Mouse (Mus musculus): ENCODE measurements at regions not wholly inside any gene's neighbourhood (a gene's known extent, or its start where the extent isn't known, plus 50 kb on each side); places are given as distances from the start of the nearest gene placed in this dataset.

- Histone ChIP-seq H3K4me3 (ENCODE audit: low read depth, low read length) (no peak overlapping the region), H3K27ac (ENCODE audit: low read length) (no peak overlapping the region), H3K9me3 (ENCODE audit: control insufficient read depth, low read depth, low read length) (no peaks in the 10 kb centered on the region), H3K36me3 (ENCODE audit: control insufficient read depth, insufficient read depth, low read length) (no peaks in the 10 kb centered on the region), H3K9ac (replicated peaks; ENCODE audit: low read depth, low read length) (no peak overlapping the region), H3K4me2 (replicated peaks; ENCODE audit: low read depth, low read length) (no peak overlapping the region), H3K4me1 (ENCODE audit: control insufficient read depth, insufficient read depth, low read length) (no peaks in the 10 kb centered on the region), H3K27me3 (ENCODE audit: control insufficient read depth, insufficient read depth, low read length) (no peaks in the 10 kb centered on the region)
- WGBS = 84% methylated on average over 5 of the region's 5 CpGs
- ATAC-seq (ENCODE audit: insufficient number of reproducible peaks, insufficient read depth, low FRiP score, low read depth) = no peak
Measured at GRCm38 (mm10) chr4:95146268-95146667, 94.2 kb upstream of the Jun start.

DNA sequence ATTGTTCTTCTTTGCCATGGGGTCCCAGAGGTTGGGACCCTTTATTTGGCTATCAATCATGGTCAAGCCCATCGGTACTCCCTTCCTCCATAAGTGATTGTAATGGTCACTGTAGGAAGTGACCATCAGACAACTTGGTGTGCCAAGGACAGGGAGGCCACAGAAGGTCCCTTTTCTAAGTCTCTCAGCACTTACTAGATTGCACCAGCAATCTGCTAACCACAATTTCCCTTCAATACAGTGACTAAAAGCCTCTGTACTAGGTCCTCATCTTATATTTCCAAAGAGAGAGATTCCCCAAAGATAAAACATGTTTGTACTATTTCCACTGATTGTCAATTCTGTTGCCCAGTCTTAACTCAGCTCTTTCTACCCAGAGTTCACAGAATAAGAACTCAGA, 96.6 kb upstream of the Jun start:
- no peaks in the 10 kb centered on the region for H3K9me3 ChIP-seq (ENCODE audit: control insufficient read depth, low read depth, low read length)
- no peaks in the 10 kb centered on the region for H3K36me3 ChIP-seq (ENCODE audit: control insufficient read depth, insufficient read depth, low read length)
- no peak overlapping the region for H3K27ac ChIP-seq (ENCODE audit: low read length)
- H3K27me3 ChIP-seq (ENCODE audit: control insufficient read depth, insufficient read depth, low read length) = no peaks in the 10 kb centered on the region
- no peak overlapping the region for H3K4me2 ChIP-seq (replicated peaks; ENCODE audit: low read depth, low read length)
- 44% methylated on average over 1 of the region's 1 CpGs for WGBS
- no peak for ATAC-seq (ENCODE audit: insufficient number of reproducible peaks, insufficient read depth, low FRiP score, low read depth)
- no peak overlapping the region for H3K9ac ChIP-seq (replicated peaks; ENCODE audit: low read depth, low read length)
- H3K4me3 ChIP-seq (ENCODE audit: low read depth, low read length) = no peak overlapping the region
- peaks cover 3% of the 10 kb centered on the region for H3K4me1 ChIP-seq (ENCODE audit: control insufficient read depth, insufficient read depth, low read length)

DNA sequence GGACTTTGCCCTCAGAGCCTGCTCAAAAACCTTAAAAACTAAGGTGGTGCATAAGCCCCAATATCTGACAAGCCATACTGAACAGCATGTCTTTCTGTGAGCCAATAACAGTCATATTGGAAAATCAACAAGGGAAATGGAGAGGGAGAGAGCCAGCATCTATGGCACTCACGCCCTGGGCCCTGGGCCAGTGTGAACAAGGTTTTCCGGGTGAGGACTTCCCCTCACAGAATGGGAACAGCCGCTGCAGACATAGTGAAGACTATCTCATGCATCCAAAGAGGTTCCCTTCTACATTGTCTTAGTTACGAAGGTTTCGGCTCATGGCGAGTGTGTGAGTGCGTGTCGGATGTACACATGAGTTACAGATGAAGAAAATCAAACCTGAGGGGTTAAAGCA, 99.7 kb upstream of the Jun start:
- Histone ChIP-seq H3K4me2 (replicated peaks; ENCODE audit: low read depth, low read length) (no peak overlapping the region), H3K9me3 (ENCODE audit: control insufficient read depth, low read depth, low read length) (no peaks in the 10 kb centered on the region), H3K4me3 (ENCODE audit: low read depth, low read length) (no peak overlapping the region), H3K9ac (replicated peaks; ENCODE audit: low read depth, low read length) (no peak overlapping the region), H3K4me1 (ENCODE audit: control insufficient read depth, insufficient read depth, low read length) (peaks cover 14% of the 10 kb centered on the region), H3K27ac (ENCODE audit: low read length) (no peak overlapping the region), H3K36me3 (ENCODE audit: control insufficient read depth, insufficient read depth, low read length) (no peaks in the 10 kb centered on the region), H3K27me3 (ENCODE audit: control insufficient read depth, insufficient read depth, low read length) (no peaks in the 10 kb centered on the region)
- WGBS = 93% methylated on average over 8 of the region's 8 CpGs
- no peak for ATAC-seq (ENCODE audit: insufficient number of reproducible peaks, insufficient read depth, low FRiP score, low read depth)

- no peak for ATAC-seq (ENCODE audit: insufficient number of reproducible peaks, insufficient read depth, low FRiP score, low read depth)
- Histone ChIP-seq H3K4me3 (ENCODE audit: low read depth, low read length) (no peak overlapping the region), H3K4me1 (ENCODE audit: control insufficient read depth, insufficient read depth, low read length) (peaks cover 20% of the 10 kb centered on the region), H3K4me2 (replicated peaks; ENCODE audit: low read depth, low read length) (no peak overlapping the region), H3K27ac (ENCODE audit: low read length) (no peak overlapping the region), H3K27me3 (ENCODE audit: control insufficient read depth, insufficient read depth, low read length) (no peaks in the 10 kb centered on the region), H3K36me3 (ENCODE audit: control insufficient read depth, insufficient read depth, low read length) (no peaks in the 10 kb centered on the region), H3K9me3 (ENCODE audit: control insufficient read depth, low read depth, low read length) (no peaks in the 10 kb centered on the region), H3K9ac (replicated peaks; ENCODE audit: low read depth, low read length) (no peak overlapping the region)
- WGBS = 84% methylated on average over 4 of the region's 4 CpGs
Measured at GRCm38 (mm10) chr4:95152431-95153115, 100.6 kb upstream of the Jun start.

DNA sequence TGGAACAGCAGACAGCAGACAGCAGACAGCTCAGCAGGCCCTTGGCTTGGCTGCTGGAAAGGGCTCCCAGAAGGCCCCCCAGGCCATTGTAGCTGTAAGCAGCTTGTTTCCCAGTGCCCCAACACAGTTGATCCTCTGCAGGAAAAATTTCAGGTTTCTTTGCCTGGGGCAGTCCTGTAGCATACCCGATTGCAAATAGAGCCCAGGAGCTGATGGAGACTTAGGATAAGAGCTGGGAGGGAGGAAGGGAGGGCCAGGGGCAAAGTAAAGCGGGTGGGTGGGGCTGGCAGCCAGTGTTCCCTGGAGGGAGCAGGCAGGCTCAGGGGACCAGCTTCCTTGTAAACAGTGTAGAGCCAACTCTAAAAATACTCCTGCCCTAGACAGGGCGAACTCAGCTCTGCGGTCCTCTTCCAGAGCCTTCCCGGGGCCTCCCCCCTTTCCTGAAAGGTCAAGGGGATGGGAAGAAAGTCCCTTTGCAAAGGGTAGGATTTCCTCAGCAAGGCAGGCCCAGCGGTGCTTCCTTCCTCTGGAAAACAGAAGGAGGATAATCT, 101.8 kb upstream of the Jun start:
- H3K36me3 ChIP-seq (ENCODE audit: control insufficient read depth, insufficient read depth, low read length) = no peaks in the 10 kb centered on the region
- H3K9me3 ChIP-seq (ENCODE audit: control insufficient read depth, low read depth, low read length) = no peaks in the 10 kb centered on the region
- peak; percentile 91 for ATAC-seq (ENCODE audit: insufficient number of reproducible peaks, insufficient read depth, low FRiP score, low read depth)
- H3K27me3 ChIP-seq (ENCODE audit: control insufficient read depth, insufficient read depth, low read length) = no peaks in the 10 kb centered on the region
- 0 out of 2 replicates have a peak overlapping the region, but pooled peaks have one; percentile 7 for H3K9ac ChIP-seq (replicated peaks; ENCODE audit: low read depth, low read length)
- H3K4me3 ChIP-seq (ENCODE audit: low read depth, low read length) = no peak overlapping the region
- peak overlapping the region; percentile 85 for H3K27ac ChIP-seq (ENCODE audit: low read length)
- peaks cover 20% of the 10 kb centered on the region for H3K4me1 ChIP-seq (ENCODE audit: control insufficient read depth, insufficient read depth, low read length)
- no peak overlapping the region; the same call in 1 of the 2 replicates for H3K4me2 ChIP-seq (replicated peaks; ENCODE audit: low read depth, low read length)
- WGBS = 8% methylated on average over 6 of the region's 6 CpGs

DNA sequence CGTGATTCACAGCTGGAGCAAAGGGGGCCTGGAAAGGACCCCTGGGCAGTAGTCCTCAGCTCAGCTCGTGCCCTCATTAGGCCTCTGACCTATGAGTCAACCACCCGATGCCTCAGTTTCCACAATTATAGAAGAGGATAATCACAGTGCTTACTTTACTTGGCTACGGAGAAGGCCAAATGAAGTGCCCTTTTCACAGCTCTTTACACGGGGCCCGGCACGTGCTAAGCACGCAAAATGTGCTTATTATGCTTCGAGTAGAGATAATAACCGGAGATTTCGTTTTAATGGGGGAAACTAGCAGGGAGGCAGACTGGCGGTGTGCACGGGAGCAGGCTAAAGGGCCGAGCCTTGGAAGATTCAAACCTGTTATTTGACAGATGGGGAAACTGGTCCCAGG, 102.4 kb upstream of the Jun start:
- H3K4me1 ChIP-seq (ENCODE audit: control insufficient read depth, insufficient read depth, low read length) = peaks cover 20% of the 10 kb centered on the region
- no peaks in the 10 kb centered on the region for H3K36me3 ChIP-seq (ENCODE audit: control insufficient read depth, insufficient read depth, low read length)
- no peak overlapping the region for H3K4me3 ChIP-seq (ENCODE audit: low read depth, low read length)
- H3K9me3 ChIP-seq (ENCODE audit: control insufficient read depth, low read depth, low read length) = no peaks in the 10 kb centered on the region
- H3K27ac ChIP-seq (ENCODE audit: low read length) = peak overlapping the region; percentile 85; the same call in 1 of the 2 replicates
- no peaks in the 10 kb centered on the region for H3K27me3 ChIP-seq (ENCODE audit: control insufficient read depth, insufficient read depth, low read length)
- no peak overlapping the region for H3K9ac ChIP-seq (replicated peaks; ENCODE audit: low read depth, low read length)
- no peak overlapping the region for H3K4me2 ChIP-seq (replicated peaks; ENCODE audit: low read depth, low read length)
- WGBS = 60% methylated on average over 14 of the region's 14 CpGs
- no peak for ATAC-seq (ENCODE audit: insufficient number of reproducible peaks, insufficient read depth, low FRiP score, low read depth)

- no peaks in the 10 kb centered on the region for H3K36me3 ChIP-seq (ENCODE audit: control insufficient read depth, insufficient read depth, low read length)
- WGBS = 73% methylated on average over 2 of the region's 2 CpGs
- no peak overlapping the region for H3K4me3 ChIP-seq (ENCODE audit: low read depth, low read length)
- no peak overlapping the region for H3K4me2 ChIP-seq (replicated peaks; ENCODE audit: low read depth, low read length)
- peaks cover 20% of the 10 kb centered on the region for H3K4me1 ChIP-seq (ENCODE audit: control insufficient read depth, insufficient read depth, low read length)
- no peaks in the 10 kb centered on the region for H3K9me3 ChIP-seq (ENCODE audit: control insufficient read depth, low read depth, low read length)
- no peak overlapping the region for H3K27ac ChIP-seq (ENCODE audit: low read length)
- no peak overlapping the region for H3K9ac ChIP-seq (replicated peaks; ENCODE audit: low read depth, low read length)
- ATAC-seq (ENCODE audit: insufficient number of reproducible peaks, insufficient read depth, low FRiP score, low read depth) = no peak
- no peaks in the 10 kb centered on the region for H3K27me3 ChIP-seq (ENCODE audit: control insufficient read depth, insufficient read depth, low read length)
Measured at GRCm38 (mm10) chr4:95155178-95155577, 103.2 kb upstream of the Jun start.

GRCm38 (mm10) chr4:95155796-95156195, 103.8 kb upstream of the Jun start:
- Histone ChIP-seq H3K4me1 (ENCODE audit: control insufficient read depth, insufficient read depth, low read length) (peaks cover 20% of the 10 kb centered on the region), H3K4me2 (replicated peaks; ENCODE audit: low read depth, low read length) (no peak overlapping the region), H3K27me3 (ENCODE audit: control insufficient read depth, insufficient read depth, low read length) (no peaks in the 10 kb centered on the region), H3K9ac (replicated peaks; ENCODE audit: low read depth, low read length) (no peak overlapping the region), H3K9me3 (ENCODE audit: control insufficient read depth, low read depth, low read length) (no peaks in the 10 kb centered on the region), H3K4me3 (ENCODE audit: low read depth, low read length) (no peak overlapping the region), H3K36me3 (ENCODE audit: control insufficient read depth, insufficient read depth, low read length) (no peaks in the 10 kb centered on the region), H3K27ac (ENCODE audit: low read length) (no peak overlapping the region)
- no peak for ATAC-seq (ENCODE audit: insufficient number of reproducible peaks, insufficient read depth, low FRiP score, low read depth)
- WGBS = 85% methylated on average over 5 of the region's 5 CpGs
